Mouse (Mus musculus) lung, adult 2 months (tissue): ENCODE measurements around the gene Cela2a. TPM values are rescaled to one million over a fixed set of nuclear protein-coding genes. Genes with fewer than 3 reads are reported as not detected.

Experiments used
- DNase-seq: peaks from one replicate; pipeline ENCODE4 v3.0.0; 2022
- H3K4me1 ChIP-seq: fragments of 200-500 bp; 2 replicates; pipeline ENCODE4 v1.6.1; 2011; ENCODE audit warnings: low read length; ENCODE audit not compliant: control insufficient read depth, insufficient read depth
- H3K4me3 ChIP-seq: fragments of 200-500 bp; replicated peaks from 2 replicates; pipeline ENCODE3; 2011; ENCODE audit warnings: low read depth, mild to moderate bottlenecking, control low read depth, low read length; ENCODE audit errors: extremely low read depth
- CTCF ChIP-seq: fragments of 200-500 bp; IDR thresholded peaks from 2 replicates; pipeline ENCODE4 v1.5.1; 2011; ENCODE audit warnings: mild to moderate bottlenecking, low read length, control low read depth; ENCODE audit not compliant: insufficient read depth
- POLR2A ChIP-seq: fragments of 200-500 bp; IDR thresholded peaks from 2 replicates; pipeline ENCODE4 v1.6.1; 2011; ENCODE audit warnings: low read depth, mild to moderate bottlenecking, control low read depth, low read length, borderline replicate concordance; ENCODE audit errors: extremely low read depth
- WGBS: fragments of 180-500 bp; shearing (Covaris S2); methylation state at CpG from one replicate; pipeline ENCODE4 v1.1.7; 2018; 5-methylcytosine and 5-hydroxymethylcytosine counted together
- polyA plus RNA-seq: library from polyadenylated mRNA; depleted of rRNA; stranded (reverse); fragments of >200 nt; gene quantifications from 2 replicates; pipeline ENCODE4 v1.2.3, GENCODE M21; 2012

The Cela2a gene
- polyA plus RNA-seq, 1 experiment: 1.5 TPM

DNA sequence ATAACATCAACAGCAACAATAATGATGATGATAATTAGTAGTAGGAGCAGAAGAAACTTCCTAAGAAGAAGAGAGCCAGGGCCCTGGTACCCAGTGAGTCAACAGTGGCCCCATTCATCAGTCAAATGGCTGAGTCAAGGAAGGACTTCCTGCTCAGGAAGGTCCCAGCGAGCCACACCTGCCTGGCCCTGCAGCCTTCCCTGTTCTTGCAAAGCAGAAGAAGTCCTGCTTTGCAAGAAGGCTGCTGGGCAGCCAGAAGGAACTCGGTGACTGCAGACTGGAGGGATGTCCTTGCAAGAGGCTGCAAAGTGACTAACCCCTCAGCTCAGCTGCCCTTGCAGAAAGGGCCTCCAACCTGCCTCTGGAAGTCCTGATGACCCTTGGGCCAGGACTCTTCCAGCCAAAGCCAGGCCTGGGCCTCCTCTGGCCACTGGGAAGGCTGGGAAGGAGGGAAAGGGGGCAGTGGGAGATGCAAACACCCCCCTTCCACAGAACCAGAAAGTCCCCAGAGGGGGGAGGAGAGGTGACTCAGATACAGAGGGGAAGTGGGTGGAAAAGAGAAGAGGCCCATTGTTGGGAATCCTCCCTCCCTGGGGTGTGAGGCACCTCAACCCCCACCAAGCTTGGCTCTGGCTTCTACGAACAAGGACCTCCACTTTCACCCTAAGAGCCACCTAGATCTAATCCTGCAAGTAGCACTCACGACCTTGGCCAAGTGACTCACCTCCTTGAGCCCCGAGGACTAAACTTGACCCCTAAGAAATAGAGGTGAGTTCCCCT lies 43.7 kb upstream of the Cela2a start:
- H3K4me1 ChIP-seq: peaks cover 20% of the 10 kb centered on the region
- TF ChIP-seq CTCF: no peak
- TF ChIP-seq POLR2A: no peak
- peak; percentile 42 for DNase-seq
- 50% methylated on average over 5 of the region's 5 CpGs for WGBS
- no peak overlapping the region for H3K4me3 ChIP-seq

GRCm38 (mm10) chr4:141868051-141868450 lies 42.1 kb upstream of the Cela2a start:
- TF ChIP-seq POLR2A (no peak), CTCF (no peak)
- no peak for DNase-seq
- Histone ChIP-seq H3K4me3 (no peak overlapping the region), H3K4me1 (peaks cover 20% of the 10 kb centered on the region)
- WGBS: 82% methylated on average over 10 of the region's 10 CpGs

GRCm38 (mm10) chr4:141867498-141867897 lies 41.5 kb upstream of the Cela2a start:
- 45% methylated on average over 4 of the region's 4 CpGs for WGBS
- no peak for DNase-seq
- no peak overlapping the region for H3K4me3 ChIP-seq
- peaks cover 20% of the 10 kb centered on the region for H3K4me1 ChIP-seq
- TF ChIP-seq POLR2A: no peak
- TF ChIP-seq CTCF: no peak

- DNase-seq: peak; percentile 36
- 38% methylated on average over 10 of the region's 10 CpGs for WGBS
- Histone ChIP-seq H3K4me3 (no peak overlapping the region), H3K4me1 (peaks cover 20% of the 10 kb centered on the region)
- no peak for TF ChIP-seq POLR2A
- no peak for TF ChIP-seq CTCF
Measured at GRCm38 (mm10) chr4:141866933-141867490, 41.1 kb upstream of the Cela2a start.

DNA sequence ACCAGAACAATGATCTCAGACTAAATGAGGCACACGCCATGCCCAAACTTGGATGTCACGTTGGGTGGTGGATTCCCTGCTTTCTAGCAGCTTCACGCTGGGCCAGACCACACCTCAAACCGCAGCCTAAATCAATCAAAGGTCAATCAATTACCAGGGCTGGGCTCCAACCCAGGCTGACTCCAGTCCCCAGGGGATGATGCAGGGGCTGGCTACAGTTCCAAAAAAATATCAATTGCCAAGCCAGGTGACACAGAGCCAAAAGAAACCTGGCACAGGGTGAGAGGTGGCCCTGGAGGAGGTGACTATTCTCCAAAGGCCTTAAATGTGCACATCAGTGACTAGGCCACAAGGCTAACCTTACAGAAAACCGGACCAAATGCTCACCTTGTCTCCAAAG lies 39.6 kb upstream of the Cela2a start:
- DNase-seq: no peak
- Histone ChIP-seq H3K4me1 (peaks cover 20% of the 10 kb centered on the region), H3K4me3 (no peak overlapping the region)
- 92% methylated on average over 5 of the region's 5 CpGs for WGBS
- no peak for TF ChIP-seq POLR2A
- TF ChIP-seq CTCF: no peak

- no peak for DNase-seq
- no peak overlapping the region for H3K4me3 ChIP-seq
- H3K4me1 ChIP-seq: peaks cover 20% of the 10 kb centered on the region
- no peak for TF ChIP-seq CTCF
- no peak for TF ChIP-seq POLR2A
- WGBS: 73% methylated on average over 5 of the region's 5 CpGs
Measured at GRCm38 (mm10) chr4:141865006-141865405, 39.0 kb upstream of the Cela2a start.

- no peak for DNase-seq
- Histone ChIP-seq H3K4me3 (no peak overlapping the region), H3K4me1 (peaks cover 15% of the 10 kb centered on the region)
- 96% methylated on average over 8 of the region's 8 CpGs for whole genome bisulfite sequencing
- TF ChIP-seq CTCF (no peak), POLR2A (no peak)
Measured at GRCm38 (mm10) chr4:141864506-141864905, 38.5 kb upstream of the Cela2a start.

DNA sequence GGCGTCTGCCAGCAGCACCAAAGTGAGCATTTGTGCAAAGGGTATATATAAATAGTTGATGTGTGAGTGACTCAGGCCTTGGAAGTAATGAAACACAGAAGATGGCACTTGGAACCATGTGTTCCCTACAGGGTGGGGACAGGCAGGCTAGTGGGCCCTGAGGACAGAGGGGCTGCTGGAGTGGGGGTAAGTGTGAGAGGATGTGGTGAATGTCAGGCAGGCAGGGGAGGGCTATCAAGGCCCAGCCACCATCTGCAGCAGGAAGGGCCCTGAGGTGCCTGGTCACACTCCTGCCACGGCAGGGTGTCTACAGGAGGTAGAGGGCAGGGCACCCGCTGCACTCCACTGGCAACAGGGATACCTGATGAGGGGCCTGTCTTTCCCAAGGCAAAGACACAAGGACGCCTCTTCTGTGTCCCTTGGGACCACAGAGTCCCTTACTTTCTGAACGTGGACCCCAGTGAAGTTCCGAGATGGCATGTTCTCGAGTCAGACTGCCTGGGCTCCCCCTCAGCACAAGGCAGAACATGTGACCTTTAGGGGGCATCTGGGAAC lies 37.8 kb upstream of the Cela2a start:
- H3K4me1 ChIP-seq: peaks cover 15% of the 10 kb centered on the region
- TF ChIP-seq POLR2A (no peak), CTCF (no peak)
- no peak overlapping the region for H3K4me3 ChIP-seq
- DNase-seq: no peak
- WGBS: 85% methylated on average over 7 of the region's 7 CpGs

GRCm38 (mm10) chr4:141862867-141863266 lies 36.9 kb upstream of the Cela2a start:
- no peak for TF ChIP-seq POLR2A
- TF ChIP-seq CTCF: no peak
- 70% methylated on average over 5 of the region's 5 CpGs for WGBS
- DNase-seq: no peak
- Histone ChIP-seq H3K4me1 (peaks cover 15% of the 10 kb centered on the region), H3K4me3 (no peak overlapping the region)

- no peak for TF ChIP-seq POLR2A
- no peak for TF ChIP-seq CTCF
- peak; percentile 62 for DNase-seq
- Histone ChIP-seq H3K4me3 (no peak overlapping the region), H3K4me1 (peaks cover 4% of the 10 kb centered on the region)
- 66% methylated on average over 17 of the region's 17 CpGs for WGBS
Measured at GRCm38 (mm10) chr4:141861591-141862295, 35.8 kb upstream of the Cela2a start.
